Mouse (Mus musculus): ENCODE data around the gene Olfr65. TPM values are rescaled to one million over a fixed set of nuclear protein-coding genes. Genes with fewer than 3 reads are reported as not detected.

Olfr65 gene
- polyA plus RNA-seq, 1 experiment from 2014 or later, result not detected

GRCm38 (mm10) chr7:103910047-103910446 is 6.8 kb downstream of the Olfr65 start:
- 4% methylated on average over 3 of the region's 3 CpGs for whole genome bisulfite sequencing
- Histone ChIP-seq H3K9me3 (no peaks in the 10 kb centered on the region), H3K36me3 (no peaks in the 10 kb centered on the region), H3K27me3 (replicated peaks) (peaks cover 21% of the 10 kb centered on the region), H3K4me2 (peak overlapping the region; percentile 1; the same call in 1 of the 2 replicates), H3K9ac (no peak overlapping the region), H3K27ac (replicated peaks) (0 out of 2 replicates have a peak overlapping the region, but pooled peaks have one; percentile 24), H3K4me1 (peaks cover 18% of the 10 kb centered on the region), H3K4me3 (no peak overlapping the region)
- ATAC-seq (ENCODE audit: extremely low read depth, insufficient number of reproducible peaks, low FRiP score, low TSS enrichment), result peak; percentile 62

- H3K4me1 ChIP-seq, result peaks cover 18% of the 10 kb centered on the region
- H3K9ac ChIP-seq, result no peak overlapping the region
- H3K9me3 ChIP-seq, result no peaks in the 10 kb centered on the region
- H3K27me3 ChIP-seq (replicated peaks), result peaks cover 17% of the 10 kb centered on the region
- 42% methylated on average over 8 of the region's 8 CpGs for WGBS
- no peak overlapping the region for H3K4me2 ChIP-seq
- H3K36me3 ChIP-seq, result no peaks in the 10 kb centered on the region
- ATAC-seq (ENCODE audit: extremely low read depth, insufficient number of reproducible peaks, low FRiP score, low TSS enrichment), result no peak
- H3K27ac ChIP-seq (replicated peaks), result no peak overlapping the region
- no peak overlapping the region for H3K4me3 ChIP-seq
Observed at GRCm38 (mm10) chr7:103912969-103913511, 9.8 kb downstream of the Olfr65 start.

- H3K9ac ChIP-seq, result no peak overlapping the region
- no peak overlapping the region for H3K4me2 ChIP-seq
- H3K27ac ChIP-seq (replicated peaks), result no peak overlapping the region
- H3K4me1 ChIP-seq, result peaks cover 6% of the 10 kb centered on the region
- H3K36me3 ChIP-seq, result no peaks in the 10 kb centered on the region
- H3K27me3 ChIP-seq (replicated peaks), result peaks cover 17% of the 10 kb centered on the region
- no peak overlapping the region for H3K4me3 ChIP-seq
- ATAC-seq (ENCODE audit: extremely low read depth, insufficient number of reproducible peaks, low FRiP score, low TSS enrichment), result no peak
- no peaks in the 10 kb centered on the region for H3K9me3 ChIP-seq
Observed at GRCm38 (mm10) chr7:103915338-103915737, 12.1 kb downstream of the Olfr65 start.

- H3K9me3 ChIP-seq, result no peaks in the 10 kb centered on the region
- no peak within 1 kb of the TSS for H3K4me2 ChIP-seq
- H3K4me3 ChIP-seq, result no peak within 1 kb of the TSS
- no peak within 1 kb of the TSS for H3K9ac ChIP-seq
- H3K27ac ChIP-seq (replicated peaks), result no peak within 1 kb of the TSS
- no peaks in the 10 kb centered on the region for H3K4me1 ChIP-seq
- no peak for ATAC-seq (ENCODE audit: extremely low read depth, insufficient number of reproducible peaks, low FRiP score, low TSS enrichment)
- H3K27me3 ChIP-seq (replicated peaks), result no peaks in the 10 kb centered on the region
- no peaks in the 10 kb centered on the region for H3K36me3 ChIP-seq
Observed at GRCm38 (mm10) chr7:103928525-103928924, 25.2 kb downstream of the Olfr65 start, which contains the start of gene Olfr631. Olfr631 (plus strand) TSS chr7:103928825.

DNA sequence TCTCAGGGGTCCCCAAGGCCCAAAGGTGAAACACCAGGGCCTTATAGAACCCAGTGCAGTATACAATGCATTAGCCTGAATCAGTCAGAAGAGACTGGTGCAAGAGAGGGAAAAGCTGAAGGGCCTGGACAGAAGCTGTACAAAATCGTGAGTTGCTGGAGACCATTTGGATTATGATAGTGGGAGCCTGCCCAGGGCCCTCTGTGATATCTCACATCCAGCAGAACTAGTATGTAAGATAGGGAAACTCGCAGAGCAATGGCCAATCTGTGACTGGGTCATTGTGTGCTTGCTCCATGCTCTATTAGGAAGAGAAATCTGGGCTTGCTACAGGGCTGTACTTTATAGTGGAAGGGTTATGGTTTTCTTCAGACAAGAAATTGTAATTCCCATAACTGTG is 31.0 kb downstream of the Olfr65 start, which contains the start of gene Olfr632:
Gene Olfr632 (plus strand): TSS at position 84 of the 400 bp plus-strand sequence.
- WGBS, result 36% methylated on average over 2 of the region's 2 CpGs
- no peaks in the 10 kb centered on the region for H3K9me3 ChIP-seq
- no peaks in the 10 kb centered on the region for H3K36me3 ChIP-seq
- no peaks in the 10 kb centered on the region for H3K4me1 ChIP-seq
- H3K27me3 ChIP-seq (replicated peaks), result no peaks in the 10 kb centered on the region
- H3K9ac ChIP-seq, result no peak within 1 kb of the TSS
- H3K27ac ChIP-seq (replicated peaks), result no peak within 1 kb of the TSS
- H3K4me2 ChIP-seq, result no peak within 1 kb of the TSS
- no peak within 1 kb of the TSS for H3K4me3 ChIP-seq
- ATAC-seq (ENCODE audit: extremely low read depth, insufficient number of reproducible peaks, low FRiP score, low TSS enrichment), result no peak

GRCm38 (mm10) chr7:103942730-103943129 is 39.4 kb downstream of the Olfr65 start:
- H3K9ac ChIP-seq, result no peak overlapping the region
- no peaks in the 10 kb centered on the region for H3K27me3 ChIP-seq (replicated peaks)
- H3K36me3 ChIP-seq, result no peaks in the 10 kb centered on the region
- no peaks in the 10 kb centered on the region for H3K4me1 ChIP-seq
- 22% methylated on average over 2 of the region's 2 CpGs for WGBS
- H3K4me3 ChIP-seq, result no peak overlapping the region
- ATAC-seq (ENCODE audit: extremely low read depth, insufficient number of reproducible peaks, low FRiP score, low TSS enrichment), result no peak
- H3K4me2 ChIP-seq, result no peak overlapping the region
- no peak overlapping the region for H3K27ac ChIP-seq (replicated peaks)
- no peaks in the 10 kb centered on the region for H3K9me3 ChIP-seq

GRCm38 (mm10) chr7:103944137-103944536 is 40.9 kb downstream of the Olfr65 start, which contains the start of gene Olfr633:
Olfr633 (plus strand) TSS chr7:103944437.
- no peaks in the 10 kb centered on the region for H3K36me3 ChIP-seq
- ATAC-seq (ENCODE audit: extremely low read depth, insufficient number of reproducible peaks, low FRiP score, low TSS enrichment), result no peak
- H3K4me1 ChIP-seq, result no peaks in the 10 kb centered on the region
- H3K9me3 ChIP-seq, result no peaks in the 10 kb centered on the region
- no peak within 1 kb of the TSS for H3K4me2 ChIP-seq
- no peaks in the 10 kb centered on the region for H3K27me3 ChIP-seq (replicated peaks)
- H3K9ac ChIP-seq, result no peak within 1 kb of the TSS
- no peak within 1 kb of the TSS for H3K27ac ChIP-seq (replicated peaks)
- no peak within 1 kb of the TSS for H3K4me3 ChIP-seq

Other genes starting within 250 kb of the Olfr65 start
- not detected in 2 replicates for gene Olfr623, start 239.8 kb upstream of the Olfr65 start, polyA plus RNA-seq (2015; fragmentation: Nextera tagmentation; extraction: Ambion mirVana)
- 0.03 TPM in 1 of 2 replicates, not detected in the other for gene Olfr624, start 232.3 kb upstream of the Olfr65 start, polyA plus RNA-seq (2015; fragmentation: Nextera tagmentation; extraction: Ambion mirVana)
- gene Olfr625-ps1, start 220.8 kb upstream of the Olfr65 start, polyA plus RNA-seq (2015; fragmentation: Nextera tagmentation; extraction: Ambion mirVana), result not detected in 2 replicates
- gene Olfr243, start 188.8 kb upstream of the Olfr65 start, polyA plus RNA-seq (2015; fragmentation: Nextera tagmentation; extraction: Ambion mirVana), result not detected in 2 replicates
- gene Olfr628, start 173.1 kb upstream of the Olfr65 start, polyA plus RNA-seq (2015; fragmentation: Nextera tagmentation; extraction: Ambion mirVana), result not detected in 2 replicates
- not detected in 2 replicates for gene Olfr629, start 158.5 kb upstream of the Olfr65 start, polyA plus RNA-seq (2015; fragmentation: Nextera tagmentation; extraction: Ambion mirVana)
- not detected in 2 replicates for gene Olfr630, start 146.2 kb upstream of the Olfr65 start, polyA plus RNA-seq (2015; fragmentation: Nextera tagmentation; extraction: Ambion mirVana)
- not detected in 2 replicates for gene Olfr69, start 131.9 kb upstream of the Olfr65 start, polyA plus RNA-seq (2015; fragmentation: Nextera tagmentation; extraction: Ambion mirVana)
- gene Olfr68, start 123.8 kb upstream of the Olfr65 start, polyA plus RNA-seq (2015; fragmentation: Nextera tagmentation; extraction: Ambion mirVana), result not detected in 2 replicates
- gene Olfr67, start 111.7 kb upstream of the Olfr65 start, polyA plus RNA-seq (2015; fragmentation: Nextera tagmentation; extraction: Ambion mirVana), result not detected in 2 replicates
- gene Hbb-bt, start 89.5 kb upstream of the Olfr65 start, polyA plus RNA-seq (2015; fragmentation: Nextera tagmentation; extraction: Ambion mirVana), result 7,919 and 10,944 TPM in 2 replicates
- 15,930 and 21,711 TPM in 2 replicates for gene Hbb-bs, start 75.4 kb upstream of the Olfr65 start, polyA plus RNA-seq (2015; fragmentation: Nextera tagmentation; extraction: Ambion mirVana)
- not detected in 2 replicates for gene Hbb-bh2, start 63.0 kb upstream of the Olfr65 start, polyA plus RNA-seq (2015; fragmentation: Nextera tagmentation; extraction: Ambion mirVana)
- gene Hbb-bh1, start 60.3 kb upstream of the Olfr65 start, polyA plus RNA-seq (2015; fragmentation: Nextera tagmentation; extraction: Ambion mirVana), result 230 and 536 TPM in 2 replicates
- gene Hbb-y, start 50.3 kb upstream of the Olfr65 start, polyA plus RNA-seq (2015; fragmentation: Nextera tagmentation; extraction: Ambion mirVana), result 25,617 and 43,684 TPM in 2 replicates
- not detected in 2 replicates for gene Olfr66, start 17.2 kb upstream of the Olfr65 start, polyA plus RNA-seq (2015; fragmentation: Nextera tagmentation; extraction: Ambion mirVana)
- gene Olfr64, start 9.0 kb upstream of the Olfr65 start, polyA plus RNA-seq (2015; fragmentation: Nextera tagmentation; extraction: Ambion mirVana), result not detected in 2 replicates
- gene Olfr631, start 25.3 kb downstream of the Olfr65 start, polyA plus RNA-seq (2015; fragmentation: Nextera tagmentation; extraction: Ambion mirVana), result not detected in 2 replicates
- not detected in 2 replicates for gene Olfr632, start 30.9 kb downstream of the Olfr65 start, polyA plus RNA-seq (2015; fragmentation: Nextera tagmentation; extraction: Ambion mirVana)
- not detected in 2 replicates for gene Olfr633, start 41.0 kb downstream of the Olfr65 start, polyA plus RNA-seq (2015; fragmentation: Nextera tagmentation; extraction: Ambion mirVana)
- gene Olfr635, start 67.7 kb downstream of the Olfr65 start, polyA plus RNA-seq (2015; fragmentation: Nextera tagmentation; extraction: Ambion mirVana), result not detected in 2 replicates
- not detected in 2 replicates for gene Olfr638, start 95.3 kb downstream of the Olfr65 start, polyA plus RNA-seq (2015; fragmentation: Nextera tagmentation; extraction: Ambion mirVana)
- not detected in 2 replicates for gene Olfr639, start 113.8 kb downstream of the Olfr65 start, polyA plus RNA-seq (2015; fragmentation: Nextera tagmentation; extraction: Ambion mirVana)
- not detected in 2 replicates for gene Olfr640, start 122.1 kb downstream of the Olfr65 start, polyA plus RNA-seq (2015; fragmentation: Nextera tagmentation; extraction: Ambion mirVana)
- gene Olfr641, start 132.0 kb downstream of the Olfr65 start, polyA plus RNA-seq (2015; fragmentation: Nextera tagmentation; extraction: Ambion mirVana), result not detected in 2 replicates
- gene Olfr642, start 149.2 kb downstream of the Olfr65 start, polyA plus RNA-seq (2015; fragmentation: Nextera tagmentation; extraction: Ambion mirVana), result not detected in 2 replicates
- not detected in 2 replicates for gene 4930516K23Rik, start 158.0 kb downstream of the Olfr65 start, polyA plus RNA-seq (2015; fragmentation: Nextera tagmentation; extraction: Ambion mirVana)
- not detected in 2 replicates for gene Olfr644, start 168.4 kb downstream of the Olfr65 start, polyA plus RNA-seq (2015; fragmentation: Nextera tagmentation; extraction: Ambion mirVana)
- gene Olfr645, start 182.0 kb downstream of the Olfr65 start, polyA plus RNA-seq (2015; fragmentation: Nextera tagmentation; extraction: Ambion mirVana), result not detected in 2 replicates
- gene Olfr646, start 201.4 kb downstream of the Olfr65 start, polyA plus RNA-seq (2015; fragmentation: Nextera tagmentation; extraction: Ambion mirVana), result not detected in 2 replicates
- not detected in 2 replicates for gene Ubqln5, start 226.3 kb downstream of the Olfr65 start, polyA plus RNA-seq (2015; fragmentation: Nextera tagmentation; extraction: Ambion mirVana)
- gene Olfr643, start 233.9 kb downstream of the Olfr65 start, polyA plus RNA-seq (2015; fragmentation: Nextera tagmentation; extraction: Ambion mirVana), result not detected in 2 replicates
- gene Ubqln3, start 239.8 kb downstream of the Olfr65 start, polyA plus RNA-seq (2015; fragmentation: Nextera tagmentation; extraction: Ambion mirVana), result not detected in 2 replicates
- not detected in 2 replicates for gene Ubqlnl, start 247.1 kb downstream of the Olfr65 start, polyA plus RNA-seq (2015; fragmentation: Nextera tagmentation; extraction: Ambion mirVana)